Mouse (Mus musculus) lung, embryonic 16.5 days (tissue): ENCODE measurements around the gene Atp1a4. TPM values are rescaled to one million over a fixed set of nuclear protein-coding genes. Genes with fewer than 3 reads are reported as not detected.
A peak's percentile ranks its signal among the peaks of the same experiment; 100 is the strongest.

Source experiments
- ATAC-seq: fragments of 200-750 bp; cut with Nextera tagmentation; 2 replicates; pipeline ENCODE4 v1.8.0; 2017; ENCODE audit warnings: low read depth, mild to moderate bottlenecking, moderate library complexity
- H3K27ac ChIP-seq: fragments of 300-500 bp; sonication (generic); 2 replicates; pipeline ENCODE4 v1.5.1; 2014; ENCODE audit warnings: mild to moderate bottlenecking, control low read depth, low read length
- H3K27me3 ChIP-seq: fragments of 300-500 bp; sonication (generic); 2 replicates; pipeline ENCODE4 v1.6.1; 2014; ENCODE audit warnings: low read depth, low read length, mixed read lengths; ENCODE audit not compliant: control insufficient read depth, insufficient read depth
- H3K36me3 ChIP-seq: fragments of 300-500 bp; sonication (generic); 2 replicates; pipeline ENCODE4 v1.6.1; 2014; ENCODE audit warnings: low read length; ENCODE audit not compliant: control insufficient read depth, insufficient read depth
- H3K4me1 ChIP-seq: fragments of 300-500 bp; sonication (generic); replicated peaks from 2 replicates; pipeline ENCODE4 v1.6.1; 2014; ENCODE audit warnings: low read length, mixed read lengths; ENCODE audit not compliant: control insufficient read depth, insufficient read depth
- H3K4me2 ChIP-seq: fragments of 300-500 bp; sonication (generic); 2 replicates; pipeline ENCODE4 v1.6.1; 2014; ENCODE audit warnings: low read depth, low read length, control low read depth
- H3K4me3 ChIP-seq: fragments of 300-500 bp; sonication (generic); 2 replicates; pipeline ENCODE4 v1.5.1; 2014; ENCODE audit warnings: mild to moderate bottlenecking, low read length, control low read depth
- H3K9ac ChIP-seq: fragments of 300-500 bp; sonication (generic); 2 replicates; pipeline ENCODE4 v1.6.1; 2014; ENCODE audit warnings: low read length, control low read depth
- H3K9me3 ChIP-seq: fragments of 300-500 bp; sonication (generic); 2 replicates; pipeline ENCODE4 v1.6.1; 2016; ENCODE audit warnings: low read length; ENCODE audit not compliant: control insufficient read depth
- WGBS: fragments of 180-500 bp; shearing (Covaris S2); extraction: QIAGEN DNeasy Blood & Tissue Kit; methylation state at CpG from one replicate; pipeline ENCODE4 v1.1.7; 2014; 5-methylcytosine and 5-hydroxymethylcytosine counted together
- polyA plus RNA-seq: library from polyadenylated mRNA; unstranded; fragments of >200 nt; fragmentation: Nextera tagmentation; extraction: Ambion mirVana; gene quantifications from 2 replicates; pipeline ENCODE4 v1.2.1, GENCODE M21; 2015

Atp1a4 gene
- polyA plus RNA-seq, 1 experiment from 2014 or later = not detected

- H3K9me3 ChIP-seq = no peaks in the 10 kb centered on the region
- no peak overlapping the region for H3K9ac ChIP-seq
- ATAC-seq = no peak
- no peak overlapping the region for H3K4me2 ChIP-seq
- WGBS = 66% methylated on average over 5 of the region's 5 CpGs
- H3K4me1 ChIP-seq = peaks cover 19% of the 10 kb centered on the region
- H3K27me3 ChIP-seq = no peaks in the 10 kb centered on the region
- H3K27ac ChIP-seq = no peak overlapping the region
- H3K4me3 ChIP-seq = no peak overlapping the region
- no peaks in the 10 kb centered on the region for H3K36me3 ChIP-seq
Measured at GRCm38 (mm10) chr1:172300247-172300646, 42.0 kb upstream of the Atp1a4 start.

- no peak for ATAC-seq
- 65% methylated on average over 7 of the region's 7 CpGs for WGBS
- H3K4me3 ChIP-seq = no peak overlapping the region
- H3K4me1 ChIP-seq = peaks cover 21% of the 10 kb centered on the region
- no peak overlapping the region for H3K4me2 ChIP-seq
- H3K27me3 ChIP-seq = no peaks in the 10 kb centered on the region
- no peak overlapping the region for H3K9ac ChIP-seq
- H3K9me3 ChIP-seq = no peaks in the 10 kb centered on the region
- no peaks in the 10 kb centered on the region for H3K36me3 ChIP-seq
- no peak overlapping the region for H3K27ac ChIP-seq
Measured at GRCm38 (mm10) chr1:172299528-172299927, 41.3 kb upstream of the Atp1a4 start.

DNA sequence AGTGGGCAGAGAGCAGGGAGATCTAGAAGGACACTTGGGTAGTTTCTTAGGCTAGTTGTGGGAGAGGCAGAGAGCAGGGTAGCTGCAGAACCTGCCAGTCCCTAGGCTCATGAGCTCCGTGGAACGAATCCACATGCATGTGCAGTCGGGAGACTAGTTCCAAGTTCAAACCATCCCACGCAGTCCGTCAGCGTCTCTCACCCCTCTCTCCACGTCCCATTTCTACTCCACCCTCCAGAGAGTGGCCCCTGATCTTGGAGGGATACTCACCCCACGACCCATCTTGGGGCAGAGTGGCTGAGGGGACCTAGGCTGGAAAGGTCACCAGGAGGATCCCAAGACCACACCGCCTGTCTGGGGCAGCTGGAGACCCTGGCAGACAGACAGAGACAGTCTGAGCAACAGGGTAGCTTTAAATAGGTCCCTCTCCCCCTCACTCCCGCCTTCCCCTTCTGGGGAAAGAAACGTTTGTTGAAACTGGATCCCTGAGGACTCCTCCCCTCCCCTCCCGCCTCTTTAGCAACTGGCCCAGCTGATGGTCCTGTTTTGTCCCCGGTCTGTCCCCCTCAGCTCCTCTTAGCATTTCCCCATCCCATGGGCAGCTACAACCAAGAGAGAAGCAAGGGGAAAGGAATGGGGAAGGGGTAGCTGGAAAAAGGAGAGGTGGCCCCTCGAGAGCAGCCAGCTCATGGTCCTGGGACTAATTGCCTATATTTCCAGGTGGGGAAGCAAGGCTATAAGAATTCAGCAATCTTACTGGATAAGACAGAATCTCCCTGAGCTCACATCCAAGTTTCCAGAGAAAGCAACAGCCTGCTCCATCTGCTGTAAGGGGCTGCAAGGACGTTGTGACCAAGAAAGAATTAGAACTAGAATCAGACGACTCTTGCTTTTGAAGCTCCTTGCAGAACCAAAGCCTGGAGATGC is 39.7 kb upstream of the Atp1a4 start, which contains the start of gene Atp1a2:
Gene Atp1a2 (minus strand): TSS at position 454 of the 927 bp plus-strand sequence.
- Histone ChIP-seq H3K9ac (peak within 1 kb of the TSS; percentile 57), H3K27ac (peak within 1 kb of the TSS; percentile 67), H3K9me3 (no peaks in the 10 kb centered on the region), H3K4me1 (peaks cover 21% of the 10 kb centered on the region), H3K27me3 (no peaks in the 10 kb centered on the region), H3K4me2 (peak within 1 kb of the TSS; percentile 51), H3K36me3 (no peaks in the 10 kb centered on the region), H3K4me3 (peak within 1 kb of the TSS; percentile 36)
- peak; percentile 78 for ATAC-seq
- WGBS = 8% methylated on average over 16 of the region's 16 CpGs

DNA sequence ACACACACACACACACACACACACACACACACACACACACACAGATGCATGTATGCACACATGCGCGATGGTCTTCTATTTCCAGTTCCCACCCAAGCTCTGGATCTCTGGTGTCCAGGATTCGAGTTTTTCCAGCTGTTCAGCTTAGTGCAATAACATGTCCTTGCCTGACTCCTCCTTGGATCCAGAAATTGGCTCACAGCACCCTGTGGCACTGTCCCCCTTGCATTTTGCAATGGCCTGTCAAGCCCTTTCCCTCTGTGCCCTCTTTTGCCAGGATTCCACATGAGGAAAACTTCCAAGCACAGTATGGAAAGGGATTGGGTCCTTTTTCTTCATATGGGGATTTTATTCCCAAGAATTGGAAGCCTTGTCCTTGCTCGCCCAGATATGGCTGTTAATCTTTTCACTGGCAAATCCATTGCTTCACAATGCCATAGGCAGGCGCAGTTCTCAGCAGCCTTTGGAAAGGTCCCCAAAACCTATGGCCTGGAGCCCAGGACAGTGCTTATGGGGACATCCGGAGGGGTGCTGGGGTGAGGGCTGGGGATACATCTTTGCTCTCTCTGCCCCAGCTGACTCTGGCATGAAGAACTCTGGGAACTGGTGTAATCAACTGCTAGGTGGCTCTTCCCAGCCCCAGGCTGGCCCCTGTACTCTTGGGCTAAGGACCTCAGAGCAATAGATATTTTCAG is 38.7 kb upstream of the Atp1a4 start:
- ATAC-seq = no peak; the same call in none of the 2 replicates
- H3K36me3 ChIP-seq = no peaks in the 10 kb centered on the region
- H3K27me3 ChIP-seq = no peaks in the 10 kb centered on the region
- H3K4me1 ChIP-seq = peaks cover 21% of the 10 kb centered on the region
- no peaks in the 10 kb centered on the region for H3K9me3 ChIP-seq
- peak overlapping the region; percentile 36 for H3K4me3 ChIP-seq
- peak overlapping the region; percentile 57 for H3K9ac ChIP-seq
- WGBS = 64% methylated on average over 6 of the region's 6 CpGs
- H3K4me2 ChIP-seq = peak overlapping the region; percentile 51
- peak overlapping the region; percentile 67 for H3K27ac ChIP-seq

DNA sequence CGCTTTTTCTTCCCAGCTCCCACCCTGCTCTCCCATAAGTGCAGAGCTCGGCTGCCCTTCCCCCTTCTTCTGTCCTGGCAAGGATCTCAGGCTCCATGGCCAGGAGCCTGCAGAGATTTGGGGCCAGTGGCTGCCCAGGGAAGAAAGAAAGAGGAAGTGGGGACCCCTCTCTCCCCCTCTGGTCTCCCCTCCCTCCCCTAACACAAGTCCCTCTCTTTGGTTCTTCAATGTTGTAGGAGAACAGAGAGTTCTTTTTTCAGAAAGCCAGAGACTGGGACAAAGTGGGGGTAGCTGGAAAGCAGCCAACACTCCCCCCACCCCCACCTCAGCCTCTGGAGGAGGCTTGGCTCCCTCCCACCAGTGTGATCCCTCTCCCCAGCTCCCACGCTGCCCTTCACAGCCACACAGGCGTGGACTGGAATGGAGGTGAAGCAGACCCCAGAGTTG is 37.6 kb upstream of the Atp1a4 start:
- peaks cover 21% of the 10 kb centered on the region for H3K4me1 ChIP-seq
- peak; percentile 35 for ATAC-seq
- no peaks in the 10 kb centered on the region for H3K36me3 ChIP-seq
- H3K27me3 ChIP-seq = no peaks in the 10 kb centered on the region
- H3K9me3 ChIP-seq = no peaks in the 10 kb centered on the region
- 31% methylated on average over 4 of the region's 4 CpGs for WGBS
- H3K9ac ChIP-seq = peak overlapping the region; percentile 30; the same call in 1 of the 2 replicates
- H3K27ac ChIP-seq = peak overlapping the region; percentile 14; the same call in 1 of the 2 replicates
- 0 out of 2 replicates have a peak overlapping the region, but pooled peaks have one; percentile 2 for H3K4me3 ChIP-seq
- H3K4me2 ChIP-seq = peak overlapping the region; percentile 51

DNA sequence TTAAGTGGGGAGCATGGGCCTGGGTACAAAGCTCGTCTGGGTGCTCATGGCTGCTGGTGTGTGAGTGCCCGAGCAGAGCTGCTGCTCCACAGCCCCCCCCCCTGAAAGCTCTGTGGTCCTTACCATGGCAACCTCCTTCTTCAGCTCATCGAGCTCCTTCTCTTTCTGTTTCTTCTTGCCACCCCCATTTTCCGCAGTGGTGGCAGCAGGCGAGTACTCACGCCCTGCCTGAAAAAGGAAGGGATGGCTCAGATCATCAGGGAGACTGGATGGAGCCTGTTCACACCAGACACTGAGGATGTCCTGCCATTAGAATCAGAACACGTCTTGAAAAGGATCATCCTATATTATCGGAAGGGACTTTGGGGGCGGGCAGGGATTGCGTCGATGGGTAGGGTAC is 35.2 kb upstream of the Atp1a4 start:
- Histone ChIP-seq H3K27me3 (no peaks in the 10 kb centered on the region), H3K9ac (no peak overlapping the region), H3K36me3 (no peaks in the 10 kb centered on the region), H3K9me3 (no peaks in the 10 kb centered on the region), H3K4me1 (peaks cover 21% of the 10 kb centered on the region), H3K27ac (no peak overlapping the region), H3K4me3 (no peak overlapping the region), H3K4me2 (no peak overlapping the region)
- WGBS = 87% methylated on average over 11 of the region's 11 CpGs
- no peak for ATAC-seq

DNA sequence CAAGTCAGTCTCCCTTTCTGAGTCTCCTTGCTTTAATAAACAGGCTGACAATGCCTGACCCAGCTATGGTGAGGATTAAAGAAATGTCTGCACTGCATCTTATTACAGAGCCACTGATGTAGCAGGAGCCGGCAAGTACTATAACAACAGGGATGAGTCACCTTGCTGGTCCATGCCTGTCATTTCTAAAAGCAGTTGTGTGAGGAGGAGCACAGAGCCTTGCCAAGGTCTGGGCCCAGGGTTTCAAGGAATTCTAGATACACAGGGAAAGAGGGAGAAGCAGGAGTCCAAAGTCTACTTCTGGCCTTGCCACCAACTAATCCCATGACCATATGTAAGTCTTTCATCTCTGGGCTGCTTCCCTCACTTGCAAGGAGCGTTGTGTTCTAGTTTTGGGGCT is 34.7 kb upstream of the Atp1a4 start:
- Histone ChIP-seq H3K4me3 (no peak overlapping the region), H3K4me2 (no peak overlapping the region), H3K27ac (no peak overlapping the region), H3K9me3 (no peaks in the 10 kb centered on the region), H3K9ac (no peak overlapping the region), H3K36me3 (no peaks in the 10 kb centered on the region), H3K4me1 (peaks cover 21% of the 10 kb centered on the region), H3K27me3 (no peaks in the 10 kb centered on the region)
- no peak for ATAC-seq
- WGBS = 81% methylated on average over 2 of the region's 2 CpGs

- no peak overlapping the region for H3K4me2 ChIP-seq
- H3K9me3 ChIP-seq = no peaks in the 10 kb centered on the region
- H3K4me3 ChIP-seq = no peak overlapping the region
- no peak overlapping the region for H3K27ac ChIP-seq
- WGBS = 69% methylated on average over 3 of the region's 3 CpGs
- H3K27me3 ChIP-seq = no peaks in the 10 kb centered on the region
- no peak overlapping the region for H3K9ac ChIP-seq
- H3K4me1 ChIP-seq = no peaks in the 10 kb centered on the region
- no peak for ATAC-seq
- no peaks in the 10 kb centered on the region for H3K36me3 ChIP-seq
Measured at GRCm38 (mm10) chr1:172289617-172289946, 31.4 kb upstream of the Atp1a4 start.

GRCm38 (mm10) chr1:172288900-172289616 is 30.8 kb upstream of the Atp1a4 start:
- WGBS = 89% methylated on average over 11 of the region's 11 CpGs
- Histone ChIP-seq H3K36me3 (no peaks in the 10 kb centered on the region), H3K27me3 (no peaks in the 10 kb centered on the region), H3K4me3 (no peak overlapping the region), H3K9me3 (no peaks in the 10 kb centered on the region), H3K4me2 (no peak overlapping the region), H3K27ac (no peak overlapping the region), H3K9ac (no peak overlapping the region), H3K4me1 (no peaks in the 10 kb centered on the region)
- no peak for ATAC-seq
